Mouse (Mus musculus) embryonic facial prominence, embryonic 11.5 days (tissue): ENCODE measurements around the gene Zc3h18. TPM values are rescaled to one million over a fixed set of nuclear protein-coding genes. Genes with fewer than 3 reads are reported as not detected.

ENCODE experiments used
- ATAC-seq: fragments of 200-750 bp; cut with Nextera tagmentation; replicated peaks from 2 replicates; pipeline ENCODE4 v1.8.0; 2017; ENCODE audit warnings: low read depth; ENCODE audit not compliant: insufficient number of reproducible peaks, low FRiP score, low TSS enrichment
- DNase-seq: peaks from one replicate; pipeline ENCODE4 v3.0.0-alpha.2; 2015; ENCODE audit warnings: low spot score
- H3K27ac ChIP-seq: fragments of 300-500 bp; sonication (generic); replicated peaks from 2 replicates; pipeline ENCODE4 v1.5.1; 2014; ENCODE audit warnings: mild to moderate bottlenecking, low read depth, low read length, control low read depth
- H3K27me3 ChIP-seq: fragments of 300-500 bp; sonication (generic); 2 replicates; pipeline ENCODE4 v1.6.1; 2014; ENCODE audit warnings: mild to moderate bottlenecking, low read length, moderate library complexity, mixed read lengths; ENCODE audit not compliant: control insufficient read depth, insufficient read depth
- H3K36me3 ChIP-seq: fragments of 300-500 bp; sonication (generic); replicated peaks from 2 replicates; pipeline ENCODE4 v1.6.1; 2014; ENCODE audit warnings: low read depth, mild to moderate bottlenecking, low read length, moderate library complexity, mixed read lengths; ENCODE audit not compliant: control insufficient read depth, insufficient read depth
- H3K4me1 ChIP-seq: fragments of 300-500 bp; sonication (generic); 2 replicates; pipeline ENCODE4 v1.6.1; 2014; ENCODE audit warnings: low read length, mixed read lengths; ENCODE audit not compliant: control insufficient read depth, insufficient read depth
- H3K4me2 ChIP-seq: fragments of 300-500 bp; sonication (generic); 2 replicates; pipeline ENCODE4 v1.6.1; 2014; ENCODE audit warnings: low read depth, mild to moderate bottlenecking, control low read depth, low read length, moderate library complexity
- H3K4me3 ChIP-seq: fragments of 300-500 bp; sonication (generic); 2 replicates; pipeline ENCODE4 v1.5.1; 2014; ENCODE audit warnings: low read depth, low read length, control low read depth
- H3K9ac ChIP-seq: fragments of 300-500 bp; sonication (generic); replicated peaks from 2 replicates; pipeline ENCODE4 v1.6.1; 2014; ENCODE audit warnings: mild to moderate bottlenecking, control low read depth, low read length
- H3K9me3 ChIP-seq: fragments of 300-500 bp; sonication (generic); replicated peaks from 2 replicates; pipeline ENCODE4 v1.6.1; 2016; ENCODE audit warnings: mild to moderate bottlenecking, low read length, inconsistent platforms, mixed read lengths; ENCODE audit not compliant: control insufficient read depth
- WGBS: fragments of 180-500 bp; shearing (Covaris S2); extraction: QIAGEN DNeasy Blood & Tissue Kit; methylation state at CpG from one replicate; pipeline ENCODE4 v1.1.7; 2014; 5-methylcytosine and 5-hydroxymethylcytosine counted together
- polyA plus RNA-seq: library from polyadenylated mRNA; unstranded; fragments of >200 nt; fragmentation: Nextera tagmentation; extraction: Ambion mirVana; gene quantifications from 2 replicates; pipeline ENCODE4 v1.2.1, GENCODE M21; 2014

Zc3h18 gene
- polyA plus RNA-seq, 1 experiment from 2014 or later: 40.1 TPM

GRCm38 (mm10) chr8:122362967-122363366 is 13.4 kb upstream of the Zc3h18 start:
- ATAC-seq: no peak
- no peak overlapping the region for H3K4me3 ChIP-seq
- H3K9me3 ChIP-seq: no peaks in the 10 kb centered on the region
- no peak overlapping the region for H3K9ac ChIP-seq
- H3K4me2 ChIP-seq: no peak overlapping the region
- no peaks in the 10 kb centered on the region for H3K4me1 ChIP-seq
- no peaks in the 10 kb centered on the region for H3K27me3 ChIP-seq
- DNase-seq: no peak
- no peak overlapping the region for H3K27ac ChIP-seq
- WGBS: 36% methylated on average over 7 of the region's 8 CpGs
- no peaks in the 10 kb centered on the region for H3K36me3 ChIP-seq

- no peaks in the 10 kb centered on the region for H3K4me1 ChIP-seq
- H3K27ac ChIP-seq: no peak overlapping the region
- H3K9me3 ChIP-seq: no peaks in the 10 kb centered on the region
- 76% methylated on average over 10 of the region's 10 CpGs for WGBS
- DNase-seq (no peak), ATAC-seq (no peak)
- no peak overlapping the region for H3K4me2 ChIP-seq
- no peak overlapping the region for H3K4me3 ChIP-seq
- no peaks in the 10 kb centered on the region for H3K27me3 ChIP-seq
- H3K9ac ChIP-seq: no peak overlapping the region
- H3K36me3 ChIP-seq: no peaks in the 10 kb centered on the region
Measured at GRCm38 (mm10) chr8:122368494-122368893, 7.9 kb upstream of the Zc3h18 start.

DNA sequence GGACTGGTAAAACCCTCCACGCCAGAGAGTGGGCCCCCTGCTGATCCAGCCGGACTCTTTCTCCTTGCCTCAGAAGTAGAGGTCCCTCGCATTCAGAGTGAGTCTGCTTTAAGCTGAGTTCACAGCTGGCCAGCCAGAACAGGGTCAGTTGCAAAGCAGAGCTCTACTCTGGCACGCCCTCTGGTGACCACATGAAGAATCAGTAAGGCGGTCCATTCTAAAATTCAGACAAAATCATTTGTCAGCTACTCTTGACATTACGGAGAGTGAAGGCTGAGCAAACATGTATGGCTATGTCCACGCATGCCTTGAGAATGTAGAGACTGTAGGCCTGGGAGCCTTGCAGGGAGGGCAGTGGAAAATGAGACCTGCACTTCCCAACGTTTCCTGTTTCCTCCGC is 6.7 kb upstream of the Zc3h18 start:
- ATAC-seq: 0 out of 2 replicates have a peak, but pooled peaks have one; percentile 30
- Histone ChIP-seq H3K4me2 (no peak overlapping the region), H3K27ac (no peak overlapping the region), H3K27me3 (no peaks in the 10 kb centered on the region), H3K9me3 (no peaks in the 10 kb centered on the region), H3K9ac (no peak overlapping the region), H3K4me3 (no peak overlapping the region), H3K36me3 (no peaks in the 10 kb centered on the region; the same call in 1 of the 2 replicates), H3K4me1 (no peaks in the 10 kb centered on the region)
- 15% methylated on average over 9 of the region's 9 CpGs for WGBS
- peak; percentile 77 for DNase-seq

DNA sequence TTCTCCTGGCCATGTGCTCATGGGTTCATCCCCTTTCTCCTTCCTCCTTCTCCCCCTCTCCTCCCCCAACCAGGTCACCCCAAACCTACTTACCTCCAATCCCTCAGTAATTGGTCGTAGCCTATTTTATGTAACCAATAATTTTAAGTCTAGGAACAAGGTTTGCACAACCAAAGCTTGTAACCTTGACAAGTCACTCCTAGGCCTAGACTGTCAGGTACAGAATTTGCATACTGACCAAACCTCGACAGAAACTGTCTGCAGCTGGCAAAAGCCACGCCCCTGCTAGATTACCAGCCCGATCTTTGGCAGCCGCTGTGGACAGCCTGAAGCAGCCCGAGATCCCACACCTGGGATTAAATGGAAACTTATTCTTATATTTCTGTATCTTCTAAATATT is 4.7 kb upstream of the Zc3h18 start:
- Histone ChIP-seq H3K27me3 (no peaks in the 10 kb centered on the region), H3K9ac (no peak overlapping the region), H3K4me3 (no peak overlapping the region), H3K4me1 (no peaks in the 10 kb centered on the region), H3K9me3 (no peaks in the 10 kb centered on the region), H3K4me2 (no peak overlapping the region), H3K36me3 (no peaks in the 10 kb centered on the region; the same call in 1 of the 2 replicates), H3K27ac (no peak overlapping the region)
- whole genome bisulfite sequencing: 75% methylated on average over 6 of the region's 6 CpGs
- DNase-seq (no peak), ATAC-seq (no peak)

- WGBS: 93% methylated on average over 7 of the region's 7 CpGs
- Histone ChIP-seq H3K9ac (no peak overlapping the region), H3K9me3 (no peaks in the 10 kb centered on the region), H3K27me3 (no peaks in the 10 kb centered on the region), H3K4me3 (no peak overlapping the region), H3K36me3 (no peaks in the 10 kb centered on the region; the same call in 1 of the 2 replicates), H3K4me1 (0 out of 2 replicates have a peak, but pooled peaks cover 2% of the 10 kb centered on the region), H3K4me2 (no peak overlapping the region), H3K27ac (no peak overlapping the region)
- DNase-seq (no peak), ATAC-seq (no peak)
Measured at GRCm38 (mm10) chr8:122375320-122375719, 1.1 kb upstream of the Zc3h18 start.

- H3K9ac ChIP-seq: peak overlapping the region; percentile 39
- ATAC-seq (peak; percentile 54; the same call in 1 of the 2 replicates), DNase-seq (no peak)
- peak overlapping the region; percentile 36 for H3K4me2 ChIP-seq
- WGBS: 25% methylated on average over 13 of the region's 13 CpGs
- H3K27me3 ChIP-seq: no peaks in the 10 kb centered on the region
- H3K27ac ChIP-seq: no peak overlapping the region
- H3K36me3 ChIP-seq: no peaks in the 10 kb centered on the region; the same call in 1 of the 2 replicates
- H3K4me3 ChIP-seq: peak overlapping the region; percentile 93
- no peaks in the 10 kb centered on the region for H3K9me3 ChIP-seq
- 0 out of 2 replicates have a peak, but pooled peaks cover 2% of the 10 kb centered on the region for H3K4me1 ChIP-seq
Measured at GRCm38 (mm10) chr8:122375751-122376364, 551 bp upstream of the Zc3h18 start.

DNA sequence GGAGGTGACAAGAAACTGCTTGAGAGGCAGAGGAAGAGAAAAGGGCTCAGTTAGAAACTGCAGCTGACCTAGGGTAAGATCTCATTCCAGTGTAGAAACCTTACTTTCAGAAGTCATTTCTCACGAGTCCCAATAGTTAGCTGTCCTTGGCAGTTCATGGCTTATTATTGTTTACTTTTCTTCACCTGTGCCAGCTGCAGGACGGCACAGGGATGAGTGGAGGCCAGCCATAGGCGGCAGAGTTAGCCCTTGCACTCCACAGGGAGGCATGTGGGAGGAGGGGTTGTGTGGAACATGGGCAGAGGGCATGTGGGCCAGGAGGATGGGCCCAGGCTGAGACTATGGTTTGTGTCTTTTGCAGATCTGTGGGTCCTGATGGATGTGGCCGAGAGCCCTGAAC is 6.6 kb downstream of the Zc3h18 start:
- Histone ChIP-seq H3K36me3 (peaks cover 10% of the 10 kb centered on the region), H3K9ac (no peak overlapping the region)
- no peak for ATAC-seq

GRCm38 (mm10) chr8:122389357-122389756 is 12.9 kb downstream of the Zc3h18 start:
- Histone ChIP-seq H3K27ac (no peak overlapping the region), H3K4me1 (no peaks in the 10 kb centered on the region), H3K4me2 (no peak overlapping the region), H3K4me3 (no peak overlapping the region), H3K9me3 (no peaks in the 10 kb centered on the region), H3K36me3 (peaks cover 26% of the 10 kb centered on the region), H3K9ac (no peak overlapping the region), H3K27me3 (no peaks in the 10 kb centered on the region)
- no peak for ATAC-seq
- WGBS: 89% methylated on average over 3 of the region's 3 CpGs
- DNase-seq: no peak

More for the DNA sequence above, 6.6 kb downstream of the Zc3h18 start:
- 0 out of 2 replicates have a peak, but pooled peaks cover 2% of the 10 kb centered on the region for H3K4me1 ChIP-seq
- no peaks in the 10 kb centered on the region for H3K9me3 ChIP-seq
- DNase-seq: no peak
- H3K27me3 ChIP-seq: no peaks in the 10 kb centered on the region
- no peak overlapping the region for H3K4me3 ChIP-seq
- WGBS: 80% methylated on average over 4 of the region's 4 CpGs
- H3K4me2 ChIP-seq: no peak overlapping the region
- H3K27ac ChIP-seq: no peak overlapping the region
